17 mouse cellular contexts compared by ENCODE assay signal in the genomic region with DNA sequence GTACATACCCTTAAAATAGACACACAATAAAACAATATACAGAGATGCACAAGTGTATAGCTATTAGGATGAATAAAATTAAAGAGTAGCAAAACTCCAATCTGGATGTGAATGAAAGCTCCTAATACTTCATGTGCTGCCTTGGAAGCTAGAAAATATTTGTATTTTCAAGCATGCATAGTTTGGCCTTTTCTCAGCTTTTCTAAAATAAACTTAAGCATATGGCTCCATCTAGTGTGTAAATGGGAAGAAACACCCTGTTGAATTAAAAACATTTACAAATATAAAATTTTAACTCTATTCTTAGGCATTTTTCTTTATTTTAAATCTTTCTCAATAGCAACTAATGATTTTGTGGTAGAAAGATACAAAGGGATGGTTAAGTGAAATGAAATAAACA.
A peak's percentile ranks its signal among the peaks of the same experiment; 100 is the strongest.
DNase-seq lines count a peak whose midpoint lies in the region; ATAC-seq and TF ChIP-seq lines count a peak whose summit lies in the region.
"Had no signal": no experiment of that assay in that cellular context is flagged by ENCODE, and none has a peak within 500 bp of the region (broad histone marks: within the 10 kb centered on the region; RNA-seq: fewer than 3 reads in every experiment).

No protein-coding gene starts in this region.

- no peaks in the 10 kb centered on the region for H3K9me3 ChIP-seq in hindbrain, embryonic 14.5 days (ENCODE audit: control insufficient read depth, low read length)
- no peaks in the 10 kb centered on the region for H3K9me3 ChIP-seq in hindbrain, embryonic 11.5 days (ENCODE audit: control insufficient read depth, low read length)
- H3K9me3 ChIP-seq in midbrain, embryonic 14.5 days (ENCODE audit: control insufficient read depth, low read length), result no peaks in the 10 kb centered on the region
- H3K9me3 ChIP-seq in midbrain, embryonic 10.5 days (replicated peaks), result no peaks in the 10 kb centered on the region
- H3K9me3 ChIP-seq in stomach, postnatal 0 days (ENCODE audit: control insufficient read depth, low read length), result no peaks in the 10 kb centered on the region
- H3K9me3 ChIP-seq: lung, embryonic 15.5 days had no signal

- TF ChIP-seq CTCF in stomach, postnatal 0 days (IDR thresholded peaks at IDR 0.05; ENCODE audit: low read depth), result peak; percentile 43; the same call in 1 of the 2 replicates

- H3K4me2 ChIP-seq in hindbrain, embryonic 14.5 days (replicated peaks), result no peak overlapping the region
- no peak overlapping the region for H3K4me2 ChIP-seq in hindbrain, embryonic 11.5 days (replicated peaks; ENCODE audit: low read depth, low read length)
- H3K4me2 ChIP-seq in midbrain, embryonic 14.5 days (ENCODE audit: low read length), result no peak overlapping the region
- H3K4me2 ChIP-seq in stomach, postnatal 0 days (replicated peaks; ENCODE audit: low read depth), result no peak overlapping the region
- H3K4me2 ChIP-seq: heart, embryonic 11.5 days; liver, embryonic 12.5 days; lung, embryonic 15.5 days had no signal

- no peaks in the 10 kb centered on the region for H3K36me3 ChIP-seq in hindbrain, embryonic 14.5 days (replicated peaks; ENCODE audit: control insufficient read depth, insufficient read depth)
- no peaks in the 10 kb centered on the region for H3K36me3 ChIP-seq in hindbrain, embryonic 11.5 days (ENCODE audit: control insufficient read depth, insufficient read depth, low read length)
- H3K36me3 ChIP-seq in midbrain, embryonic 14.5 days (ENCODE audit: control insufficient read depth, insufficient read depth, low read length), result no peaks in the 10 kb centered on the region
- H3K36me3 ChIP-seq in midbrain, embryonic 10.5 days, result no peaks in the 10 kb centered on the region
- no peaks in the 10 kb centered on the region for H3K36me3 ChIP-seq in stomach, postnatal 0 days (ENCODE audit: control insufficient read depth, insufficient read depth, low read length)
- H3K36me3 ChIP-seq: liver, embryonic 12.5 days; lung, embryonic 15.5 days had no signal

- no peaks in the 10 kb centered on the region for H3K27me3 ChIP-seq in hindbrain, embryonic 14.5 days (ENCODE audit: control insufficient read depth, insufficient read depth, low read length)
- no peaks in the 10 kb centered on the region for H3K27me3 ChIP-seq in hindbrain, embryonic 11.5 days (ENCODE audit: control insufficient read depth, insufficient read depth, low read length)
- H3K27me3 ChIP-seq in midbrain, embryonic 14.5 days (ENCODE audit: control insufficient read depth, insufficient read depth, low read length), result no peaks in the 10 kb centered on the region
- no peaks in the 10 kb centered on the region for H3K27me3 ChIP-seq in midbrain, embryonic 10.5 days (ENCODE audit: low read depth, poor library complexity, severe bottlenecking)
- no peaks in the 10 kb centered on the region for H3K27me3 ChIP-seq in stomach, postnatal 0 days (ENCODE audit: control insufficient read depth, insufficient read depth, low read length)
- H3K27me3 ChIP-seq: liver, embryonic 12.5 days; lung, embryonic 15.5 days had no signal

- TF ChIP-seq EP300 in stomach, postnatal 0 days (optimal IDR thresholded peaks at IDR 0.05), result no peak

- peak; percentile 57 for DNase-seq in hindbrain, embryonic 14.5 days (ENCODE audit: low spot score)
- no peak for DNase-seq in hindbrain, embryonic 11.5 days (ENCODE audit: low spot score)
- DNase-seq in midbrain, embryonic 14.5 days, result peak; percentile 68
- DNase-seq in midbrain, embryonic 10.5 days (ENCODE audit: low spot score), result no peak
- peak; percentile 12 for DNase-seq in brain, adult 2 months (ENCODE audit: low read depth, low spot score)
- no peak for DNase-seq in stomach, postnatal 0 days (ENCODE audit: low spot score)
- no peak for DNase-seq in ovary, postnatal 14 days (ENCODE audit: low spot score)
- DNase-seq: cerebellum, adult 18-20 months; cerebellum, postnatal 36 days; heart, postnatal 14 days; kidney, adult 2 months; thymus, adult 18-20 months had no signal

- no peak for ATAC-seq in hindbrain, embryonic 14.5 days (ENCODE audit: low FRiP score)
- ATAC-seq in hindbrain, embryonic 11.5 days (ENCODE audit: low FRiP score), result no peak
- no peak for ATAC-seq in midbrain, embryonic 14.5 days (ENCODE audit: low FRiP score, low TSS enrichment)
- no peak for ATAC-seq in stomach, postnatal 0 days (ENCODE audit: low FRiP score, low TSS enrichment)
- ATAC-seq: hindbrain, embryonic 16.5 days; liver, embryonic 12.5 days had no signal

- no peaks in the 10 kb centered on the region for H3K4me1 ChIP-seq in hindbrain, embryonic 14.5 days (replicated peaks; ENCODE audit: control insufficient read depth, insufficient read depth, low read length)
- H3K4me1 ChIP-seq in hindbrain, embryonic 11.5 days (replicated peaks; ENCODE audit: control insufficient read depth, insufficient read depth, low read length), result no peaks in the 10 kb centered on the region
- no peaks in the 10 kb centered on the region for H3K4me1 ChIP-seq in midbrain, embryonic 14.5 days (ENCODE audit: control insufficient read depth, insufficient read depth, low read length)
- no peaks in the 10 kb centered on the region for H3K4me1 ChIP-seq in midbrain, embryonic 10.5 days
- H3K4me1 ChIP-seq in stomach, postnatal 0 days (replicated peaks; ENCODE audit: control insufficient read depth, insufficient read depth), result no peaks in the 10 kb centered on the region
- H3K4me1 ChIP-seq: liver, embryonic 12.5 days; lung, embryonic 15.5 days had no signal

- H3K4me3 ChIP-seq in hindbrain, embryonic 14.5 days (replicated peaks; ENCODE audit: low read length), result no peak overlapping the region
- no peak overlapping the region for H3K4me3 ChIP-seq in hindbrain, embryonic 11.5 days (ENCODE audit: low read depth, low read length)
- no peak overlapping the region for H3K4me3 ChIP-seq in midbrain, embryonic 14.5 days (replicated peaks; ENCODE audit: low read depth, low read length)
- no peak overlapping the region for H3K4me3 ChIP-seq in midbrain, embryonic 10.5 days
- H3K4me3 ChIP-seq in stomach, postnatal 0 days (ENCODE audit: low read depth, low read length), result no peak overlapping the region
- H3K4me3 ChIP-seq: erythroblast, embryonic 14.5 days; liver, embryonic 12.5 days; lung, embryonic 15.5 days had no signal

- no peak overlapping the region for H3K27ac ChIP-seq in hindbrain, embryonic 14.5 days
- no peak overlapping the region for H3K27ac ChIP-seq in hindbrain, embryonic 11.5 days (ENCODE audit: low read depth, low read length)
- H3K27ac ChIP-seq in midbrain, embryonic 14.5 days (replicated peaks; ENCODE audit: low read depth, low read length), result no peak overlapping the region
- H3K27ac ChIP-seq in midbrain, embryonic 10.5 days (replicated peaks), result no peak overlapping the region
- no peak overlapping the region for H3K27ac ChIP-seq in stomach, postnatal 0 days (replicated peaks)
- H3K27ac ChIP-seq: liver, embryonic 12.5 days; lung, embryonic 15.5 days had no signal

- no peak overlapping the region for H3K9ac ChIP-seq in hindbrain, embryonic 14.5 days
- H3K9ac ChIP-seq in hindbrain, embryonic 11.5 days (ENCODE audit: low read depth, low read length), result no peak overlapping the region
- no peak overlapping the region for H3K9ac ChIP-seq in midbrain, embryonic 14.5 days (replicated peaks; ENCODE audit: low read length)
- H3K9ac ChIP-seq in stomach, postnatal 0 days (ENCODE audit: low read length), result no peak overlapping the region
- H3K9ac ChIP-seq: liver, embryonic 12.5 days; lung, embryonic 15.5 days had no signal

Comparison
In these comparisons a context has a peak if more than half of its experiments do, and no peak if none do; other contexts are left out.
1. DNase-seq: peak in hindbrain, embryonic 14.5 days (single experiment), midbrain, embryonic 14.5 days (single experiment) and brain, adult 2 months (single experiment); none in hindbrain, embryonic 11.5 days (single experiment), midbrain, embryonic 10.5 days (single experiment), stomach, postnatal 0 days (single experiment) and ovary, postnatal 14 days (single experiment).